Mouse (Mus musculus): ENCODE data around the gene Fam209. TPM values are rescaled to one million over a fixed set of nuclear protein-coding genes. Genes with fewer than 3 reads are reported as not detected.
A peak's percentile ranks its signal among the peaks of the same experiment; 100 is the strongest.

Gene Fam209
- total RNA-seq (2021) = under 1 TPM in 1 of 2 experiments, not detected in 1; 0.52 TPM
- long read RNA-seq, experiment 1 = 0 reads
- long read RNA-seq, experiment 2, partial matches to known transcripts = 1 of 1 reads
- long read RNA-seq, experiment 2, other reads (novel, unspliced or antisense) = 0 of 1 reads

GRCm38 (mm10) chr2:172472318-172472717 is at the start of gene Fam209:
Gene Fam209 (plus strand): TSS chr2:172472520.
- intact Hi-C loops (cut with DNase I) = loop anchor here (10.0 kb wide), 1 partner anchor 302 kb away; no protein-coding TSS in a partner anchor
- DNase-seq = no peak

GRCm38 (mm10) chr2:172430609-172431008 is 41.7 kb upstream of the Fam209 start:
- intact Hi-C loops (cut with DNase I) = no loop called here
- no peak for DNase-seq

- intact Hi-C loops (cut with DNase I) = no loop called here
Measured at GRCm38 (mm10) chr2:172433746-172434145, 38.6 kb upstream of the Fam209 start.

GRCm38 (mm10) chr2:172437371-172437952 is 34.9 kb upstream of the Fam209 start:
- intact Hi-C loops (cut with DNase I) = no loop called here
- DNase-seq = no peak

More at GRCm38 (mm10) chr2:172433746-172434145, 38.6 kb upstream of the Fam209 start:
- no peak for DNase-seq

GRCm38 (mm10) chr2:172439843-172440639 is 32.3 kb upstream of the Fam209 start, which contains the start of gene Rtf2:
Gene Rtf2 (plus strand): TSS chr2:172440556.
- intact Hi-C loops (cut with DNase I) = loop anchor here (5.0 to 10.0 kb wide), 2 partner anchors 63 to 215 kb away; no protein-coding TSS in a partner anchor
- peak; percentile 99 for DNase-seq

- DNase-seq = no peak
- intact Hi-C loops (cut with DNase I) = loop anchor here (5.0 to 10.0 kb wide), 2 partner anchors 63 to 216 kb away; no protein-coding TSS in a partner anchor
Measured at GRCm38 (mm10) chr2:172440640-172441005, 31.7 kb upstream of the Fam209 start.

GRCm38 (mm10) chr2:172441176-172441575 is 31.1 kb upstream of the Fam209 start:
- intact Hi-C loops (cut with DNase I) = loop anchor here (5.0 to 10.0 kb wide), 2 partner anchors 64 to 216 kb away; no protein-coding TSS in a partner anchor
- DNase-seq = no peak

GRCm38 (mm10) chr2:172445617-172446016 is 26.7 kb upstream of the Fam209 start:
- intact Hi-C loops (cut with DNase I) = loop anchor here (10.0 kb wide), 1 partner anchor 221 kb away; no protein-coding TSS in a partner anchor
- DNase-seq = no peak

GRCm38 (mm10) chr2:172447317-172447716 is 25.0 kb upstream of the Fam209 start:
- no peak for DNase-seq
- intact Hi-C loops (cut with DNase I) = loop anchor here (10.0 kb wide), 1 partner anchor 223 kb away; no protein-coding TSS in a partner anchor

- DNase-seq = no peak
- intact Hi-C loops (cut with DNase I) = loop anchor here (10.0 kb wide), 1 partner anchor 224 kb away; no protein-coding TSS in a partner anchor
Measured at GRCm38 (mm10) chr2:172448329-172448728, 24.0 kb upstream of the Fam209 start.

GRCm38 (mm10) chr2:172450640-172451039 is 21.7 kb upstream of the Fam209 start:
- DNase-seq = no peak

GRCm38 (mm10) chr2:172452031-172452430 is 20.3 kb upstream of the Fam209 start:
- DNase-seq = no peak
- intact Hi-C loops (cut with DNase I) = no loop called here

More at GRCm38 (mm10) chr2:172450640-172451039, 21.7 kb upstream of the Fam209 start:
- intact Hi-C loops (cut with DNase I) = no loop called here

- DNase-seq = no peak
- intact Hi-C loops (cut with DNase I) = no loop called here
Measured at GRCm38 (mm10) chr2:172452458-172452857, 19.9 kb upstream of the Fam209 start.

- intact Hi-C loops (cut with DNase I) = no loop called here
- no peak for DNase-seq
Measured at GRCm38 (mm10) chr2:172458496-172458895, 13.8 kb upstream of the Fam209 start, which contains the start of gene Gcnt7. Gene Gcnt7 (minus strand): TSS chr2:172458596.

- intact Hi-C loops (cut with DNase I) = no loop called here
- DNase-seq = no peak
Measured at GRCm38 (mm10) chr2:172460647-172461046, 11.7 kb upstream of the Fam209 start.

GRCm38 (mm10) chr2:172462813-172463212 is 9.5 kb upstream of the Fam209 start:
- intact Hi-C loops (cut with DNase I) = no loop called here
- DNase-seq = no peak

- DNase-seq = no peak
- intact Hi-C loops (cut with DNase I) = no loop called here
Measured at GRCm38 (mm10) chr2:172466427-172467132, 5.7 kb upstream of the Fam209 start.

GRCm38 (mm10) chr2:172467206-172467605 is 5.1 kb upstream of the Fam209 start:
- no peak for DNase-seq
- intact Hi-C loops (cut with DNase I) = no loop called here

- intact Hi-C loops (cut with DNase I) = no loop called here
- DNase-seq = no peak
Measured at GRCm38 (mm10) chr2:172468346-172468819, 3.9 kb upstream of the Fam209 start.

- no peak for DNase-seq
- intact Hi-C loops (cut with DNase I) = loop anchor here (10.0 kb wide), 1 partner anchor 301 kb away; no protein-coding TSS in a partner anchor
Measured at GRCm38 (mm10) chr2:172473591-172473990, 1.3 kb downstream of the Fam209 start.
